Mouse (Mus musculus) neural tube, embryonic 15.5 days (tissue): ENCODE data around the gene Elf1. TPM values are rescaled to one million over a fixed set of nuclear protein-coding genes. Genes with fewer than 3 reads are reported as not detected.
"Not testable (repeated sequence)": the region's sequence is repeated elsewhere in the genome, so short reads cannot be mapped to it uniquely, and the experiment has no call there.

Experiments used
- ATAC-seq: fragments of 200-750 bp; cut with Nextera tagmentation; 2 replicates; pipeline ENCODE4 v1.8.0; 2017; ENCODE audit warnings: mild to moderate bottlenecking, moderate TSS enrichment, moderate library complexity; ENCODE audit not compliant: low FRiP score
- H3K27ac ChIP-seq: fragments of 300-500 bp; sonication (generic); replicated peaks from 2 replicates; pipeline ENCODE4 v1.5.1; 2015; ENCODE audit warnings: mild to moderate bottlenecking, inconsistent platforms
- H3K27me3 ChIP-seq: fragments of 300-500 bp; sonication (generic); replicated peaks from 2 replicates; pipeline ENCODE4 v1.6.1; 2015; ENCODE audit warnings: inconsistent platforms
- H3K36me3 ChIP-seq: fragments of 300-500 bp; sonication (generic); 2 replicates; pipeline ENCODE4 v1.6.1; 2015; ENCODE audit warnings: inconsistent platforms
- H3K4me1 ChIP-seq: fragments of 300-500 bp; sonication (generic); 2 replicates; pipeline ENCODE4 v1.6.1; 2015; ENCODE audit warnings: inconsistent platforms
- H3K4me2 ChIP-seq: fragments of 300-500 bp; sonication (generic); 2 replicates; pipeline ENCODE4 v1.6.1; 2015; ENCODE audit warnings: inconsistent platforms, mild to moderate bottlenecking, moderate library complexity
- H3K4me3 ChIP-seq: fragments of 300-500 bp; sonication (generic); replicated peaks from 2 replicates; pipeline ENCODE4 v1.5.1; 2015; ENCODE audit warnings: mild to moderate bottlenecking, inconsistent platforms
- H3K9ac ChIP-seq: fragments of 300-500 bp; sonication (generic); replicated peaks from 2 replicates; pipeline ENCODE4 v1.6.1; 2015; ENCODE audit warnings: mild to moderate bottlenecking, inconsistent platforms
- H3K9me3 ChIP-seq: fragments of 300-500 bp; sonication (generic); replicated peaks from 2 replicates; pipeline ENCODE4 v1.6.1; 2016; ENCODE audit warnings: inconsistent platforms
- WGBS: fragments of 180-500 bp; shearing (Covaris S2); methylation state at CpG from one replicate; pipeline ENCODE4 v1.1.7; 2015; ENCODE audit warnings: mixed read lengths; 5-methylcytosine and 5-hydroxymethylcytosine counted together
- polyA plus RNA-seq: library from polyadenylated mRNA; unstranded; fragments of >200 nt; fragmentation: Nextera tagmentation; extraction: Ambion mirVana; gene quantifications from 2 replicates; pipeline ENCODE4 v1.2.1, GENCODE M21; 2015

Elf1 gene
- polyA plus RNA-seq, 1 experiment from 2014 or later = 2.5 TPM

- Histone ChIP-seq H3K9me3 (no peaks in the 10 kb centered on the region), H3K4me3 (no peak overlapping the region), H3K4me2 (no peak overlapping the region), H3K27ac (no peak overlapping the region), H3K9ac (no peak overlapping the region), H3K4me1 (no peaks in the 10 kb centered on the region), H3K27me3 (no peaks in the 10 kb centered on the region), H3K36me3 (no peaks in the 10 kb centered on the region)
- 60% methylated on average over 6 of the region's 6 CpGs for WGBS
- ATAC-seq = no peak
Measured at GRCm38 (mm10) chr14:79527704-79528103, 46.7 kb downstream of the Elf1 start.

- no peaks in the 10 kb centered on the region for H3K9me3 ChIP-seq
- no peaks in the 10 kb centered on the region for H3K4me1 ChIP-seq
- H3K36me3 ChIP-seq = no peaks in the 10 kb centered on the region
- H3K4me3 ChIP-seq = no peak overlapping the region
- no peak for ATAC-seq
- H3K27ac ChIP-seq = no peak overlapping the region
- H3K4me2 ChIP-seq = no peak overlapping the region
- no peaks in the 10 kb centered on the region for H3K27me3 ChIP-seq
- WGBS = 86% methylated on average over 10 of the region's 10 CpGs
- H3K9ac ChIP-seq = no peak overlapping the region
Measured at GRCm38 (mm10) chr14:79529581-79530554, 48.9 kb downstream of the Elf1 start.

- H3K4me2 ChIP-seq = no peak overlapping the region
- H3K36me3 ChIP-seq = no peaks in the 10 kb centered on the region
- 87% methylated on average over 6 of the region's 6 CpGs for WGBS
- H3K9ac ChIP-seq = no peak overlapping the region
- H3K9me3 ChIP-seq = no peaks in the 10 kb centered on the region
- H3K4me3 ChIP-seq = no peak overlapping the region
- H3K27ac ChIP-seq = no peak overlapping the region
- no peaks in the 10 kb centered on the region for H3K27me3 ChIP-seq
- H3K4me1 ChIP-seq = no peaks in the 10 kb centered on the region
- no peak for ATAC-seq
Measured at GRCm38 (mm10) chr14:79530761-79531160, 49.8 kb downstream of the Elf1 start.

GRCm38 (mm10) chr14:79532036-79532776 is 51.2 kb downstream of the Elf1 start:
- Histone ChIP-seq H3K36me3 (no peaks in the 10 kb centered on the region), H3K4me3 (no peak overlapping the region), H3K9ac (no peak overlapping the region), H3K4me2 (no peak overlapping the region), H3K4me1 (no peaks in the 10 kb centered on the region), H3K27me3 (no peaks in the 10 kb centered on the region), H3K27ac (no peak overlapping the region), H3K9me3 (no peaks in the 10 kb centered on the region)
- 90% methylated on average over 8 of the region's 8 CpGs for WGBS
- no peak for ATAC-seq

- H3K27me3 ChIP-seq = no peaks in the 10 kb centered on the region
- 93% methylated on average over 1 of the region's 1 CpGs for WGBS
- no peaks in the 10 kb centered on the region for H3K4me1 ChIP-seq
- ATAC-seq = no peak
- no peak overlapping the region for H3K4me3 ChIP-seq
- H3K36me3 ChIP-seq = no peaks in the 10 kb centered on the region
- H3K27ac ChIP-seq = no peak overlapping the region
- no peaks in the 10 kb centered on the region for H3K9me3 ChIP-seq
- no peak overlapping the region for H3K4me2 ChIP-seq
- no peak overlapping the region for H3K9ac ChIP-seq
Measured at GRCm38 (mm10) chr14:79533350-79533749, 52.4 kb downstream of the Elf1 start.

GRCm38 (mm10) chr14:79534206-79534605 is 53.2 kb downstream of the Elf1 start:
- Histone ChIP-seq H3K36me3 (no peaks in the 10 kb centered on the region), H3K27me3 (no peaks in the 10 kb centered on the region), H3K27ac (no peak overlapping the region), H3K4me3 (no peak overlapping the region), H3K4me2 (no peak overlapping the region), H3K4me1 (no peaks in the 10 kb centered on the region), H3K9me3 (no peaks in the 10 kb centered on the region), H3K9ac (no peak overlapping the region)
- ATAC-seq = no peak
- 82% methylated on average over 3 of the region's 3 CpGs for WGBS

GRCm38 (mm10) chr14:79534656-79535055 is 53.7 kb downstream of the Elf1 start:
- H3K27me3 ChIP-seq, H3K4me3 ChIP-seq, ATAC-seq, H3K4me1 ChIP-seq, H3K27ac ChIP-seq, H3K36me3 ChIP-seq, H3K9ac ChIP-seq, H3K9me3 ChIP-seq, H3K4me2 ChIP-seq: not testable (repeated sequence)
- 95% methylated on average over 4 of the region's 4 CpGs for WGBS

- H3K9me3 ChIP-seq = no peaks in the 10 kb centered on the region
- H3K9ac ChIP-seq = no peak overlapping the region
- no peak overlapping the region for H3K27ac ChIP-seq
- no peaks in the 10 kb centered on the region for H3K36me3 ChIP-seq
- no peaks in the 10 kb centered on the region for H3K27me3 ChIP-seq
- ATAC-seq = no peak
- no peaks in the 10 kb centered on the region for H3K4me1 ChIP-seq
- no peak overlapping the region for H3K4me3 ChIP-seq
- WGBS = 81% methylated on average over 10 of the region's 10 CpGs
- no peak overlapping the region for H3K4me2 ChIP-seq
Measured at GRCm38 (mm10) chr14:79535318-79535717, 54.3 kb downstream of the Elf1 start.

- no peaks in the 10 kb centered on the region for H3K36me3 ChIP-seq
- no peaks in the 10 kb centered on the region for H3K27me3 ChIP-seq
- H3K4me1 ChIP-seq = no peaks in the 10 kb centered on the region
- WGBS = 72% methylated on average over 5 of the region's 5 CpGs
- no peaks in the 10 kb centered on the region for H3K9me3 ChIP-seq
- no peak overlapping the region for H3K4me2 ChIP-seq
- H3K27ac ChIP-seq = no peak overlapping the region
- H3K9ac ChIP-seq = no peak overlapping the region
- no peak overlapping the region for H3K4me3 ChIP-seq
- no peak for ATAC-seq
Measured at GRCm38 (mm10) chr14:79536011-79536410, 55.0 kb downstream of the Elf1 start.

- 78% methylated on average over 3 of the region's 3 CpGs for WGBS
- H3K27ac ChIP-seq = no peak overlapping the region
Measured at GRCm38 (mm10) chr14:79536837-79537236, 55.8 kb downstream of the Elf1 start.

GRCm38 (mm10) chr14:79537463-79537862 is 56.5 kb downstream of the Elf1 start:
- no peaks in the 10 kb centered on the region for H3K36me3 ChIP-seq
- no peaks in the 10 kb centered on the region for H3K4me1 ChIP-seq
- ATAC-seq = no peak
- H3K9me3 ChIP-seq = no peaks in the 10 kb centered on the region
- WGBS = 84% methylated on average over 5 of the region's 5 CpGs
- H3K27me3 ChIP-seq = no peaks in the 10 kb centered on the region
- H3K9ac ChIP-seq = no peak overlapping the region
- H3K4me3 ChIP-seq = no peak overlapping the region
- H3K27ac ChIP-seq = no peak overlapping the region
- H3K4me2 ChIP-seq = no peak overlapping the region

More at GRCm38 (mm10) chr14:79536837-79537236, 55.8 kb downstream of the Elf1 start:
- Histone ChIP-seq H3K4me1 (no peaks in the 10 kb centered on the region), H3K36me3 (no peaks in the 10 kb centered on the region), H3K27me3 (no peaks in the 10 kb centered on the region), H3K9ac (no peak overlapping the region), H3K9me3 (no peaks in the 10 kb centered on the region), H3K4me3 (no peak overlapping the region), H3K4me2 (no peak overlapping the region)
- ATAC-seq = no peak

GRCm38 (mm10) chr14:79537921-79538320 is 56.9 kb downstream of the Elf1 start:
- Histone ChIP-seq H3K9me3 (no peaks in the 10 kb centered on the region), H3K27me3 (no peaks in the 10 kb centered on the region), H3K4me1 (no peaks in the 10 kb centered on the region), H3K9ac (no peak overlapping the region), H3K4me3 (no peak overlapping the region), H3K27ac (no peak overlapping the region), H3K36me3 (no peaks in the 10 kb centered on the region), H3K4me2 (no peak overlapping the region)
- ATAC-seq = no peak
